Mouse (Mus musculus): ENCODE measurements around the gene Rfk. TPM values are rescaled to one million over a fixed set of nuclear protein-coding genes. Genes with fewer than 3 reads are reported as not detected.

Gene Rfk
- total RNA-seq, 2 experiments from 2014 or later, result 56.8 to 57.7 TPM

DNA sequence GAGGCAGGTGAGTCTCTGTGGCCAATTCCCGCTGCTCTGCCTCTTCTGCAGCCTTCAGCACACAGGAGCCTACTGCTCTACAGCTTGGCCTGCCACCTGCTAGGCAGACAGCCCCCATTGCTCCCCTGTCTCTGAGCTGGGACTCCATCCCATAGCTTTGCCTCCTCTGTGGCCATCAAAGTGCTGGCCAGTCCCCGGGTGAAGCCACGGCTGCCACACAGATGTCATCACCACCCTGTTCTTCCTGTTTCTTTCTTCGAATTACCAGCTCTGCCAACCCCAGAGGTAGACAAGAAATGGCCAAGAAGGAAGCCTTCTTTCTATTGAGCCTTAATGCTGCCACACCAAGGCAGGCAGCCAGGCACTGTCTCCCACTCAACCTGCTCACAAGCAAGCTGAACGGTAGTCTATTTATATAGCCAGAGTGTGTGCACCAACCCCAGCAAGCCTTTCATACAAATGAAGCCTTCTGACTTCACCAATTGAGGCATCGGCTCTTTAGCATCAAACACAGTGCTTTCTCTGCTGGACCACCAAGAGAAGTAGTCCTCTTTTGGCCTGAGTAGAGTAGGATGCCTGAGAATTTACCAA is 10.9 kb upstream of the Rfk start:
- DNase-seq, result no peak

DNA sequence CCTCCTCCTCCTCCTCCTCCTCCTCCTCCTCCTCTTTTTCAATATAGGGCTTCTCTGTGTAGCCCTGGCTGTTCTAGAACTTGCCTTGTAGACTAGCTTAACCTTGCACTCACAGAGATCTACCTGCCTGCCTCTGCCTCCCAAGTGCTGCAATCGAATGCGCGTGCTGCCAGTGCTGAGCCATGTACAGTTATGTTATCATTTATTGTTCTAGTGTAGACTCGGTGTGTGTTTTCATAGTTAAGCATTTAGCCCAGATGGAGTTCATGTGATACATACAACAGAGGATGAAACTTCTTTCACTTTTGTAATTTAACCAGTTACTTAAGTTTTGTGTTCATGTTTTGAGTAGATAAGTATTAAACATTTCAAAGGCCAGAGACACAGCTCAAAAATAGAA is 8.8 kb upstream of the Rfk start:
- no peak for DNase-seq

DNA sequence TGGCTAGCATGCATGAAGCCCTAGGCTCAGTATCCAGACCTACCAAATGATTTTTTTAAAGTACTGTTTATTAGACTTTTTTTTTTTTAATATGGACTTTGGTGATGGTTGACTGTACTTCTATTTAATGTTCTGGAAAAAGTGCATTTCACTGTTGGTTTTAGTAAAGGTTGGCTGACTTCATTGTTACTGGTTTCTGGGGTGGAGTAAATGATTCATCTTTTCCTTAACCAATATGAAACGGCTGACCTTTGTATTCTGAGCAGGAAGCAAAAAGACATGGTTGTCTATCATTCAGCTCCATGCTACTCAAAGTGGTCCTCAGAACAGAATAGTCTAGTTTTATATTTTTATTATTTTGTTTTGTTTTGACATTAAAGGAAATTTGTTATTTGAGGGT is 8.4 kb upstream of the Rfk start:
- DNase-seq, result no peak

DNA sequence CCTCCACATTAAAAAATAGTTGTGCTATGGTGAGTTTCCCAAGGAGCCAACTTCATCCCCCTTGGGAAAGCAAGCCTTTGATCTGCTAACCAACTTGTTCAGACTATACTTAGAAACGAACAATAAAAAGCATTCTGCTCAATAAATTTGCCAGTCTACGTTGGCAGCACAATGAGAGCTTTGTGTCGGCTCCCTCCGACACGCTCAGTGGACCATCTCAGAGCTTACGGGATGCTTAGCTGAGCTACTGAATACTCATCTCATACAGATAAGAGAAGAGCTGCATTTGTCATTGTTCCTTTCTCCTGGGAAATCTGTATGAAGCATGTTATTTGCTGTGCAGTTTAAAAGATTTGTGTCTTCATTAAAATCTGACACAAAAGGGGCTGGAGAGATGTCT is 7.4 kb upstream of the Rfk start:
- no peak for DNase-seq

DNA sequence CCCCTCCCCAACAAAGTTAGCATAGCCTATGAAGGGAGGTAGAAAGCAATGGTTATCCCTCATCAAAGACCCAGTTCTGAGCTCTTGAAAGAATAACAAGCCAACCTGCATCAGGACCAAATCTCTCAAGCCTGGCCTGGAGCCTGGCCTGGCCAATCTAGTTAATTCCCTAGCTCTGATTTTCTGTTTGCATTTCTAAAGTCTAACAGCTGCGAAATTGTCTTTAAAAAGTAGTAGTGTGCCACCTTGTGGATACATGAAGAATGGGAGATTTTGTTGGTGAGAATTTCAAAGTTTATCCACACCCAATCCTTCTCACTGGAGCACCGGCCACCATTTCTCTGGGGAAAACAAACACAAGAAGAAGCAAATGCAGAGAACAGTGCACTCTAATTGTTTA is 5.4 kb upstream of the Rfk start:
- no peak for DNase-seq

DNA sequence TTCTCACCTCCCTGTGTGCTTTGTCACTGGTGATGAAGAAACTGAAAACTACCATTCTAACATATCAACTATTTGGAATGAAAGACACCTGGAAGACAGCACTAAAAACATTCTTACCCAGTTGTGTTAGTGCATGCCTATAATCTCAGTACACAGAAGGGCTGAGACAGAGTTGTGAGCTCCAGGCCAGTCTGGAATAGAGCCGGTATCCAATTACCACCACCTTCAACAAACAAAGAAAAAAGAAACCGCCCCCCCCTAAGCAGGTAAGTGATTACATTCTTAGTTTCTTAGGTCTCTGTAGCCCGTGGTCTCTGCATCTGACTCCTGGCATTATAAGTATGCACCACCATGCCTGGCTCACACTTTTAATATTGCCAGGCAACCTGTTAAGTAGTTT is 977 bp upstream of the Rfk start:
- DNase-seq, result no peak

DNA sequence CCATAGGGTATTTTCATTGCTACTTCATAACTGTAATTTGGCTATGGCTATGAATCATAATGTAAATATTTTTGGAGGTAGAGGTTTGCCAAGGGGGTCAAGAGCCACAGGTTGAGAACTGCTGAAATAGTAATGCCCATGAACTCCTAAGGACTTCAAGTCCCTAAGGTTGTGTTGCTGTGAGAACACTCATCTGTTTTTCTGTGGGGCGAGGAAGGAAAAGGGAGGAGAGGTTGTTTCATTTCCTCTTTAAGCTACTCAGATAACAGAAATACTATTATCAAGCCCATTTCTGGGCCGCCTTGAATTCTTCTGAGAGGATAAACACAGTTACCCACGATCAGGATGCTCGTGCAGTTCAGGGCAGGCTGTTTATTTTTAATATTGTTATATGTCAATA is 3.0 kb downstream of the Rfk start:
- DNase-seq, result no peak

DNA sequence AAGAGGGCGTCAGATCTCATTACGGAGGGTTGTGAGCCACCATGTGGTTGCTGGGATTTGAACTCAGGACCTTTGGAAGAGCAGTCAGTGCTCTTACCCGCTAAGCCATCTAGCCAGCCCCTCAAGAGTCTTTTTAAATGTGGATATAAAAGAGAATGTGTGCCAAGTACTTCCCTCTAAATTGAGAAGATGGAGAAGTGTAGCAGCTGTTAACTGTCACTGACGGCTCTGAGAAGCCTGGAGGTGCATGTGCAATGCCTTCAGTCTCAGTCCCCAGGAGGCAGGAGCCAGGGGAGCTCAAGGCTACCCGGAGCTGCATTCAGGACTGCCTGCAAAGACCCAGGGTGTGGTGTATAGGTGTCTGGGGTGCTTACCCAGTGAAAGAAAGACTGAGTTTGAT is 4.1 kb downstream of the Rfk start:
- no peak for DNase-seq

DNA sequence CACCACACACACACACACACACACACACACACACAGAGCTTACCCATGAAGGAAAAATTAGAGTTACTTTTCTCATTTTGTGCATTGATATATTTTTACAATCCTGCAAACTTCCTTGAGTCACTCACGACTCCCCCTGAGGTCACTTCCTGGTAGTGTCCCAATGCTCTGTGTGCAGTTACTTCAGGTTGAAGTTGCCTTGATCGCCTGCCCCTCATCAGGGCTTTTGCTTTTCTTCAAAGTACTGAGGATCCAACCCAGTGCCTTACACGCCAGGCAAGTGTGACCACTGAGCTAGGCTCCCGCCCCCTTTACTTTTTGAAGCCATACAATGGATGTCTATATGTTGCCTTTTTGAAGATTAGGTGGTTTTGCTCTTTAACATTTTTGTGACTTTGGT is 6.1 kb downstream of the Rfk start:
- no peak for DNase-seq

DNA sequence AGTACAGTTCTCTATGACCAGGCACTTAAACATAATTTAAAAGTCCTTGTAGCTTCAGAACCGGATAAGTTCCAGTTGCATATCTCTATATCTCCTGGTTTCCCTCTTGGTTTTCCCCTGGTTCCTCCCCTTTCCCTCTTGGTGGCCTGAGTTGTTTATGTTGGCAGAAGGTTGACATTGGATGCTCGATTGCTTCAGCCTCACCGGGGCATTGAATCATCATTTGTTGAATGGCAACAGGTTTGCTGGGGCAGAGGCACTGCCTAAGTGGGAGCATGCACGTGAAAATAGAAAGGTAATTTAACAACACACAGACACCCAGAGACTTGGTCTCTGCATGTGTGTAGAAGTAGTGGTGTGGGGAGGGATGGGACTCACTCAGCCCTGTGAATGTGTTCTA is 6.7 kb downstream of the Rfk start:
- DNase-seq, result no peak

DNA sequence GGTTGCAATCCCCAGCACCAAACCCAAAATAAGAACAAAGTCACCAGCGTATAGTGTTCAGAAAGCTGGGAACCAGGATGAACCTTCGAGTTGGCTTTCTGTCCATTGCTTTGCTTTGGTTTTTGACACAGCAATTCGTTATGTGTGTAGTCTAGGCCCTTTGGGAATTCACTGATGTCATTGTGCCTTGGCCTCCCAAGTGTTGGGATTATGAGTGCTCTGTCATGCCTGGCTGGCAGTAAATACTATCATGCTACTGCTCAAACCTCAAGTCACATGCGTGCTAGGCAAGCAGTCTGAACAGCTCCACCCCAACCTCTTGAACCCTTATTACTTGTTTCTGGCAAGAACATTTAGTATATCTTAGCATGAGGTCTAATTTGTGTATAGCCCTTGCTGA is 9.3 kb downstream of the Rfk start:
- DNase-seq, result no peak

DNA sequence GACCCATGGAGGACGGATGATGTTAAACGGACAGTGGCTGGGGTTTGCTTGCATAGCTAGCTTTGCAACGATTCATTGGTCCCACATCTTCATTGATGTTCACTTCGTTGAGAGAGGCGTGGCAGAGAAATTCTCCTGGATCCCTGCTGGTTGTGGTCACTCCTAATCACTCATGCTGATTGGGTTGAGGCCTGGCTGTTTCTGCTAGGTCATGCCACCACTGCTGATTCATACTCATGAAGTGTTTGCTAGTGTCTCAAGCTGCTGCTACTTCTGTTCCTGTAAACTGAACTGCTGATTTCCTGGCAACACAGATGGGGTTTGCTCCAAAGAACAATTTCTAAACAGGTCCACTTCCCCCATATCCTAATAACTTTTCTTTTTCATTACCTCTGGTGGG is 13.0 kb downstream of the Rfk start:
- no peak for DNase-seq

DNA sequence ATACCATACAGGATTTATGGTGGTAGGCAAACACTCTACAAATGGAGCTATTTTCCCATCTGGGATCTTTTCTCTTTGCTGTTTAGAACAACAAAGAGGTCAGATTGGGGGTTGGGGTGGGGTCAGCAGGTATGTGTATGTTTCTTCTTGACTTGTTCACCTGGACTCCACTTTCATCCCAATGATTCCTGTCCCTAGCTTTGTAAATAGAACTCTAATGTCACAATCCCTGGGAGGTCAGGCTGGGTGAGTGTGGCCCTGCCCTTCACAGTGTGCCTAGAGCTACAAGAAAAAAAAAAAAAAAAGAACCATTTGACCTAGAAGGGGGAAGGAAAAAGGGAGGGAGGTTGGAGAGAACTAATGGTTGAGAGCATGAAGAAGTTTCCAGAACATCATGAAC is 14.7 kb downstream of the Rfk start:
- DNase-seq, result no peak

DNA sequence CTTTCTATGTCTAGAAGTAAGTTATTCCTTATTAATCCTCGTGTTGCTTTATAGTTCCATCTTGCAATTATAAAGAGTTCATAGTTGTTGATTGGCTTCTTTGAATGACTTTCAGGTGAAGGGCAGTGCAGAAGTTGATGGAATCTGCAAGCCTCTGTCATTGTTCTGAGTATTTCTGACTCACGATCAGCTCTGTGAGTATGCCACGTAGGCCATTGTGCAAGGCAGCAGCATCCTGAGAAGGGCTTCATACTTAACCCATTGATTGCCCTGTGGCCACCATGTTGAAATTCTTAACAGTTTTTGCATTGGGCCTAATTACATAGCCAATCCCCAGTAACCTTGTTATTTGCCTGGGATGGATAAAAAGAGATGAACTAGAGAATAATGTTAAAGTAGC is 15.5 kb downstream of the Rfk start:
- no peak for DNase-seq

DNA sequence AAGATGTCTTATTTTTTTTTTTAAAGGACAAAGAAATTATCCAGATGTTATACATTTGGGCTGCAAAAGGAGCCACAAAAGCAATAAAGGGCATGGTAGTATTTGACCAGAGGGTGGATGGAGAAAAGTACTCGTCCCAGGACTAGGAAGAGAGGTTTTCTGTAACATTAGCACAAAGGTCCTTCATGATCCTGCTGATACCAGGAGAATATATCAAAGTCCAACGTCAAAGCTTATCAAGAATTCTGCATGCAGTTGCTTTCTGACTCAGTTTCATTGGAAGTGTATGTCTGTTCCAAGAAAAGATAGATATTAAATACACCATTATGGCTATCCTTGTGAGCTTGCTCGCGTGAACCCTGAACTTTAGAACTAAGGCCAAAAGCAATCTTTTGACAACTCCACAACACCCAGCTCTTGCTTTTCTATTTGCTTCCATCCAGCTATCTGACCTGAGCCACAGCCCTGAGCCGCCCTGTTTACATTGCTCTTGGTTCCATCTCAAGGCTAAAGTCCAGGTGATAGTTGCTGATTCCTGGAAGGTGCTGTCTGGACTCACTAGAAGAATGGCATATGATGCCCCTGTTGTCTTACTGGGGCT is 16.7 kb downstream of the Rfk start:
- no peak for DNase-seq

DNA sequence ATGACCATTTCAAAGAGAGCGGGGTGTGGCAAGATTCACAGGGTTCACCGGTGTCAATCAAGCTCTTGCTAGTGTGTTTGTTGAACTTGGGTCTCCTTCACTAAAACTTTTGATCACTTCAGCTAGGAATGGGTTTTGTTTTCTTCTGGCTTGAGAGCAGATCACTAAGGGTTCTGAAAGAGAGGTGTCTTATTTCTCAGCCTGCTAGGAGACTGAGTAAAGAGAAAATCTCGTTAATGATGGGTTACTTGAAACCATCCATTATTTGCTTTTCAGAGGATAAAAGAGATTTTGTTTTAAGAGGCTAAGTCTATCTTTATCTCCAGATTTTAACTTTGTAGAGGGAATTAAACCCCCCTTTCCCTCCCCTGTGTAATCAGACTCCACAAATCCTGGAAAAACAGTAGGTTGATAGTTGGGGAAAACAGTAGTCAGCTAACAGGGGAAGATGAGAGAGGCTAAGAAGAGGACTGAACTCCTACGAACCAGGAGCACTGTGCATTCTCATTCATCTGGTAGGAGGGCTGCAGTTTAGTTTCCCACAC is 19.1 kb downstream of the Rfk start:
- DNase-seq, result no peak

DNA sequence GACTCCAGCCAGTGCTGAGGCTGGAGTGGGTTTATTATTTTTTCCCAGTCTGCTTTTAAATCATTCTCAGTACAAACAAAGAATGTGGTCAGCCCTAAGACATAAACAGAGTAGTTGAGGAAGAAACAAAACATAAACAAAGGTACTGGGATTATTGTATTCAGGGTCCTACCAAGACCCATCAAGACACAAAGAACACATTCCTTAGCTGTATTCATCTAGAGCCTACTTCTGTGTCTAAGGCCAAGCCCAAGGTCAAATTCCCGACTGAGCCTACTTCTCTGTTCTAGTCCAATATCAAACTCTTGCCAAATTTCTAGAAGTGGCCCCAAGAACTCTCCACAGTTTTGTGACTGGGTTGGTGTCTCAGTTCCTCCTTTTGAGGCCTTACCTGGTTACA is 24.0 kb downstream of the Rfk start:
- DNase-seq, result no peak

DNA sequence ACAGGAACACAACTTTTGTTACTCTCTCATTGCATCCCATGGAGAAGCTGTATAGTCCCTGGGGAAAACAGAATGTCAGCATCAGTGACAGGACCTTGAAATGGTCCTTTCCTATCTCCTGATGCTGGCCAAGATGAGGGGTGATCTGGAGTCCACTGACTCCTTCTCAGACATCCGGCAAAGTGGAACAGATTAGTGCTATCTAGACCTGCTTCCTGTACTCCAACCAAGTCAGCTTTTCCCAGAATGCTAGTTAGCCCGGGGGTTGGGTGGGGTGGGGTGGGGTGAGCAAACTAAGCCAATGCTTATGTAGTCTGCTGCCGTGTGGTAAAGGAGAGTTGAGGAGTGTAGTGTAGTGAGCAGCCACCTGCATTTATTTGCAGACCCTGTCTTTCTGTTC is 29.5 kb downstream of the Rfk start:
- no peak for DNase-seq

DNA sequence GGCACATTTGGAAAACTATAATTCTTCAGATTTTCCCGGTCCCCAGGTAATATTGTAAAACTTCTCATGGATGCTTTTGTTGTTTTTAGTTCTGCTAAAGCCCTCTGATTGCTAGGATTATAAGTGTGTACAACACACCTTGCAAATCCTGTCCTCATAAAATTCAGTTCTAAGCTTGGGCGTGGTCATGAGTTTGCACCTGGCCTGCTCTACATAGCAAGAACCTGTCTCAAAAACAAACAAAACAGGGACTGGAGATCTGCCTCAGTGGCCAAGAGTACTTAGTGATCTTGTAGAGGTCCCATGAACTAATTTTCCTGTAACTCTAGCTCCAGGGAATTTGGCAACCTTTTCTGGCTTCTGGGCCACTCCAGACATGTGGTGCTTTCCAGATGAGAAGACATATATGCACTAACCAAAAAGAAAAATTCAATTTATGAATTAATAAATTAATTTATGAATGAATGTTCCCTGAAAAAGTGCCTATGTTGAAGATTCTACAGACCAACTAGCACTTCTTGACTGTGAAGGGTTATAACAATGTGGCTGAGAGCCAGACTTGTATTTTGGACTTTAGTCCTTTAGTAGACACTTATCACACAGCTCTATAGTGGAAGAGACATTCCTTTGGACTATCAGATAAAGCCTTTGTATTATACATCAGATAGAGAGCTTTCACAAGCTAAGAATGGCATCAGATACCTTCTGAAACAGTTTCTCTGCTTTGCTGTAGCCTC is 34.1 kb downstream of the Rfk start:
- DNase-seq, result no peak

DNA sequence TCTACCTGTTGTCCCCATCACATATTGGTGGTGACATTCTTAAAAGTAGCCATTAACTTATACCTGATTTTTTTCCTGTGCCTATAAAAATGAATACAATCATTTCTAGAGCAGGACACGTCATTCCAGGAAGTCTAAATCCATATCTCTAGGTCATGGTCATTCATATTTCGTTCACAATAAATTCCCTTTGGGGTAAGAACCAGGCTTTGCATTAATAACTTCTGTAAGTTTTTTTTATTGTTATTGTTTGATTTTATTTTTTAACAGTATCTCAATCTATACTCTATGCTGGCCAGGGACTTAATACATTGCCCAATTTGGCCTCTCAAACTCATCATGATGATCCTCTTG is 34.7 kb downstream of the Rfk start:
- no peak for DNase-seq

DNA sequence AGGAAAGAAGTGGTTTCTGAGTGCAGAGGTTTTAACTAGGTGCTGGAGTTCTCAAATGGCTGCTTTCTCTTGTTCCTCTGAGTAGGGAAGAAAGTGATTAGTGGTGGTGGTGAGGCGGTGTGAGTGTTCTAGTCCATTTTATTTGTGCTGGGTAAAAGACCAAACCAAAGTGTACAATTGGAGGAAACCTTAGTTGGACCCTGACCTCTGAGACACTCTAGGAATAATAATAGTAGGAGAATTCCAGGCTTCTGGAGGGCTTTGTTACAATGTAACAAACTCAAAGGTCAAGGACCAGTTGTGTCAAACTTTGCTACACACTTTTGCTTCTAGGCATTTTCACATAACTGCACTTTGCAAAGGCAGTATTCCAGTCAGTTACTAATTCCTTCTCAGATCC is 42.8 kb downstream of the Rfk start:
- no peak for DNase-seq

DNA sequence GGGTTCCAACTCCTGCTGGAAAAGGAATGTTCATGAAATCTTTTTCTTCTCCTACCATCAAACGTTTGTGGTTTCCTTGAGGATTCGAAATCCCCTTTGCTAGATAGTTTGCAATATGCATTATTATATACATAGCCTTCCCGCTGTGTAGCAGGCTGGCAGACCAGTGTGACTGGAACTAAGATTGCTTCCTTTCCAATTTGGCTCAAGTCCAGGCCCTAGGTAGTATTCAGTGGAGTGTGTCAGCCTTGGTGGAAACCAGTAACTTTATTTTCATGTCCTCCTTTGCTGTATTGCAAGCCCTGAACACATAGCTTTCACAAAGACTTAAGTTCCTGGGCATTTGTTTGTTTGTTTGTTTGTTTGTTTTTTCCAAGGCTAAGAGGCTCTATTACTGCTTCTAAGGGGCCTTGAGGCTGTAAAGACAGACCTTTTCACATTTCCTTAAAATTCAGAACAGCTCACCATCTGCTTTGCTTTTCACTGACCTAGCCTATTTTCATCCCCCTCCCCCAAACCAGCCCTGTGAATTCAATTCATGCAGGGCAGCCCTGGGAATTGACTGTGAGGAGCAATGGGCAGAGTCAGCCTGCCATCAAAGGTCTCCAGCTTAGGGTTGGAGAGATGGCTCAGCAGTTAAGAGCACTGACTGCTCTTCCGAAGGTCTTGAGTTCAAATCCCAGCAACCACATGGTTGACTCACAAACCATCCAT is 45.8 kb downstream of the Rfk start:
- no peak for DNase-seq

DNA sequence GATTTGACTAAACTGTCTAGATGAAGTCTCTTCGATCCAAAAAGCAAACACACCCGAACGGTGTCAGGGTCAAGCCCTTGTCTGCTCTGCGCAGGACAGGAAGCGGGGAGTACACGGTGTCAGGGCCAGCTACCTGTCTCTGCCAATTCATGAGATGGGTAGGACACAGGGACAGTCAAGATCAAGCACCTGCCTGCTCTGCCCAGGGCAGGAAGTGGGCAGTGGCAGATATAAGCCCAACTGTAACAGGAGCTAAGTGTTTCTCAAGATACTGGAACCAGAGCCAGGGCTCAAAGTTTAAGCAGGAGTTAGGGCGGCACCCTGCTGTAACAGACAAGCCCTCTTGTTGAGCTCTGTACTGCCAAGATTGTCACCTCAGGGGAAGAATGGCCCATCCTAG is 49.7 kb downstream of the Rfk start:
- DNase-seq, result no peak

All from gastrocnemius, postnatal 25 days (tissue).